Mouse (Mus musculus) heart, adult 9 months (tissue): Measurements from ENCODE around the gene Dynlt1c.
A peak's percentile ranks its signal among the peaks of the same experiment; 100 is the strongest.
"Not testable (repeated sequence)": the region's sequence is repeated elsewhere in the genome, so short reads cannot be mapped to it uniquely, and the experiment has no call there.

ENCODE experiments used
- DNase-seq, 2 experiments: peaks; one replicate each; pipeline ENCODE4 v3.0.0; 2022; ENCODE audit warnings: low spot score in 2 of 2

The Dynlt1c gene

GRCm38 (mm10) chr17:6601204-6601911, at the start of gene Dynlt1c:
Gene Dynlt1c, plus strand, starts transcription at chr17:6601671.
- DNase-seq: peak; percentile 87 to 88

GRCm38 (mm10) chr17:6553798-6554197, 47.7 kb upstream of the Dynlt1c start:
- not testable (repeated sequence) for DNase-seq

GRCm38 (mm10) chr17:6554243-6554642, 47.2 kb upstream of the Dynlt1c start:
- DNase-seq: not testable (repeated sequence)

GRCm38 (mm10) chr17:6559447-6560133, 41.9 kb upstream of the Dynlt1c start:
- DNase-seq: not testable (repeated sequence)

- not testable (repeated sequence) for DNase-seq
Observed at GRCm38 (mm10) chr17:6564866-6565265, 36.6 kb upstream of the Dynlt1c start.

GRCm38 (mm10) chr17:6567908-6568307, 33.6 kb upstream of the Dynlt1c start:
- not testable (repeated sequence) for DNase-seq

- DNase-seq: not testable (repeated sequence)
Observed at GRCm38 (mm10) chr17:6571296-6571695, 30.2 kb upstream of the Dynlt1c start.

- DNase-seq: not testable (repeated sequence)
Observed at GRCm38 (mm10) chr17:6572202-6572601, 29.3 kb upstream of the Dynlt1c start.

- DNase-seq: not testable (repeated sequence)
Observed at GRCm38 (mm10) chr17:6575376-6575775, 26.1 kb upstream of the Dynlt1c start.

GRCm38 (mm10) chr17:6588672-6589071, 12.8 kb upstream of the Dynlt1c start:
- not testable (repeated sequence) for DNase-seq

- not testable (repeated sequence) for DNase-seq
Observed at GRCm38 (mm10) chr17:6592109-6592508, 9.4 kb upstream of the Dynlt1c start.

- not testable (repeated sequence) for DNase-seq
Observed at GRCm38 (mm10) chr17:6593896-6594295, 7.6 kb upstream of the Dynlt1c start.

- DNase-seq: peak; percentile 71 to 75
Observed at GRCm38 (mm10) chr17:6595776-6596497, 5.5 kb upstream of the Dynlt1c start.

GRCm38 (mm10) chr17:6598356-6598755, 3.1 kb upstream of the Dynlt1c start:
- DNase-seq: not testable (repeated sequence)

GRCm38 (mm10) chr17:6600216-6600911, 1.1 kb upstream of the Dynlt1c start:
- peak; percentile 73 to 80 for DNase-seq

GRCm38 (mm10) chr17:6602205-6602604, 734 bp downstream of the Dynlt1c start:
- not testable (repeated sequence) for DNase-seq

- DNase-seq: not testable (repeated sequence)
Observed at GRCm38 (mm10) chr17:6605347-6605746, 3.9 kb downstream of the Dynlt1c start.

- DNase-seq: not testable (repeated sequence)
Observed at GRCm38 (mm10) chr17:6613524-6613923, 12.1 kb downstream of the Dynlt1c start.

GRCm38 (mm10) chr17:6614316-6614715, 12.8 kb downstream of the Dynlt1c start:
- not testable (repeated sequence) for DNase-seq

GRCm38 (mm10) chr17:6616731-6617130, 15.3 kb downstream of the Dynlt1c start:
- not testable (repeated sequence) for DNase-seq

- DNase-seq: not testable (repeated sequence)
Observed at GRCm38 (mm10) chr17:6617689-6618400, 16.4 kb downstream of the Dynlt1c start.
